Mouse (Mus musculus): Measurements from ENCODE around the gene L1td1. TPM values are rescaled to one million over a fixed set of nuclear protein-coding genes. Genes with fewer than 3 reads are reported as not detected.

L1td1 gene
- total and polyA plus RNA-seq, 2 experiments from 2014 or later: 0.19 to 1.0 TPM

GRCm38 (mm10) chr4:98693465-98694185 lies 32.9 kb upstream of the L1td1 start:
- no peaks in the 10 kb centered on the region for H3K27me3 ChIP-seq (ENCODE audit: insufficient read depth, low read length)
- H3K4me2 ChIP-seq (ENCODE audit: low read depth, low read length): no peak overlapping the region
- H3K9me3 ChIP-seq (ENCODE audit: low read length): no peaks in the 10 kb centered on the region
- no peaks in the 10 kb centered on the region for H3K36me3 ChIP-seq (ENCODE audit: insufficient read depth, low read length)
- no peak overlapping the region for H3K4me3 ChIP-seq (ENCODE audit: low read length)
- ATAC-seq (no peak), DNase-seq (ENCODE audit: low spot score) (no peak)
- TF ChIP-seq CTCF (IDR thresholded peaks at IDR 0.05; ENCODE audit: low read depth): no peak
- no peaks in the 10 kb centered on the region for H3K4me1 ChIP-seq (ENCODE audit: insufficient read depth, low read length)
- H3K9ac ChIP-seq (replicated peaks; ENCODE audit: low read length): no peak overlapping the region
- WGBS: 64% methylated on average over 9 of the region's 9 CpGs
- no peak overlapping the region for H3K27ac ChIP-seq

DNA sequence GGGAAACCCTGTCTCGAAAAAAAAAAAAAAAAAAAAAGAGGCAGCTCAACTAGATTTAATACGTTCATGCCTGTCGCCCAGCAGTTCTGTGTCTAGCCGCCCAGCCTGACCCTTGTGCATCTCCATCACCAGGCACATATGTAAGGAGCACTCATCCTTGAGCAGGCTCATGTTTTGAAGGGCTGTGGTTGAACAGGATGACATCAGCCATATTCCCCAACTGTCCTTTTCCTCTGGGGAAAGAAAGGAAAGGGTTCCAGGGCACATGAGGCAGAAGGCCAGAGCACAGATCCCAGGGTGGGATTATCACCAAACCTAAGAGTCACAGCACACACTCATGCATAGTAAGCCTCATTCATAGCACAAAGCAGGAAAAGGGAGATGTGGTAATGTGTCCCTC lies 28.6 kb upstream of the L1td1 start:
- Histone ChIP-seq H3K4me2 (ENCODE audit: low read depth, low read length) (no peak overlapping the region), H3K36me3 (ENCODE audit: insufficient read depth, low read length) (no peaks in the 10 kb centered on the region), H3K27me3 (ENCODE audit: insufficient read depth, low read length) (no peaks in the 10 kb centered on the region), H3K9me3 (ENCODE audit: low read length) (no peaks in the 10 kb centered on the region), H3K4me1 (ENCODE audit: insufficient read depth, low read length) (no peaks in the 10 kb centered on the region), H3K4me3 (ENCODE audit: low read length) (no peak overlapping the region), H3K9ac (replicated peaks; ENCODE audit: low read length) (no peak overlapping the region), H3K27ac (no peak overlapping the region)
- 75% methylated on average over 4 of the region's 4 CpGs for WGBS
- DNase-seq (ENCODE audit: low spot score) (no peak), ATAC-seq (no peak)
- TF ChIP-seq CTCF (IDR thresholded peaks at IDR 0.05; ENCODE audit: low read depth): no peak

GRCm38 (mm10) chr4:98698921-98699320 lies 27.6 kb upstream of the L1td1 start:
- H3K4me1 ChIP-seq (ENCODE audit: insufficient read depth, low read length): no peaks in the 10 kb centered on the region
- no peaks in the 10 kb centered on the region for H3K9me3 ChIP-seq (ENCODE audit: low read length)
- ATAC-seq: no peak
- H3K27ac ChIP-seq: no peak overlapping the region
- no peak overlapping the region for H3K4me2 ChIP-seq (ENCODE audit: low read depth, low read length)
- 68% methylated on average over 3 of the region's 3 CpGs for WGBS
- DNase-seq (ENCODE audit: low spot score): no peak
- H3K9ac ChIP-seq (replicated peaks; ENCODE audit: low read length): no peak overlapping the region
- H3K4me3 ChIP-seq (ENCODE audit: low read length): no peak overlapping the region
- H3K27me3 ChIP-seq (ENCODE audit: insufficient read depth, low read length): no peaks in the 10 kb centered on the region
- H3K36me3 ChIP-seq (ENCODE audit: insufficient read depth, low read length): no peaks in the 10 kb centered on the region
- no peak for TF ChIP-seq CTCF (IDR thresholded peaks at IDR 0.05; ENCODE audit: low read depth)

- Histone ChIP-seq H3K4me1 (ENCODE audit: insufficient read depth, low read length) (no peaks in the 10 kb centered on the region), H3K27me3 (ENCODE audit: insufficient read depth, low read length) (no peaks in the 10 kb centered on the region), H3K9ac (replicated peaks; ENCODE audit: low read length) (no peak overlapping the region), H3K4me3 (ENCODE audit: low read length) (no peak overlapping the region), H3K4me2 (ENCODE audit: low read depth, low read length) (no peak overlapping the region), H3K9me3 (ENCODE audit: low read length) (no peaks in the 10 kb centered on the region), H3K36me3 (ENCODE audit: insufficient read depth, low read length) (no peaks in the 10 kb centered on the region), H3K27ac (no peak overlapping the region)
- no peak for DNase-seq (ENCODE audit: low spot score)
- TF ChIP-seq CTCF (IDR thresholded peaks at IDR 0.05; ENCODE audit: low read depth): no peak
- WGBS: 91% methylated on average over 3 of the region's 3 CpGs
- no peak for ATAC-seq
Measured at GRCm38 (mm10) chr4:98700156-98700555, 26.4 kb upstream of the L1td1 start.

DNA sequence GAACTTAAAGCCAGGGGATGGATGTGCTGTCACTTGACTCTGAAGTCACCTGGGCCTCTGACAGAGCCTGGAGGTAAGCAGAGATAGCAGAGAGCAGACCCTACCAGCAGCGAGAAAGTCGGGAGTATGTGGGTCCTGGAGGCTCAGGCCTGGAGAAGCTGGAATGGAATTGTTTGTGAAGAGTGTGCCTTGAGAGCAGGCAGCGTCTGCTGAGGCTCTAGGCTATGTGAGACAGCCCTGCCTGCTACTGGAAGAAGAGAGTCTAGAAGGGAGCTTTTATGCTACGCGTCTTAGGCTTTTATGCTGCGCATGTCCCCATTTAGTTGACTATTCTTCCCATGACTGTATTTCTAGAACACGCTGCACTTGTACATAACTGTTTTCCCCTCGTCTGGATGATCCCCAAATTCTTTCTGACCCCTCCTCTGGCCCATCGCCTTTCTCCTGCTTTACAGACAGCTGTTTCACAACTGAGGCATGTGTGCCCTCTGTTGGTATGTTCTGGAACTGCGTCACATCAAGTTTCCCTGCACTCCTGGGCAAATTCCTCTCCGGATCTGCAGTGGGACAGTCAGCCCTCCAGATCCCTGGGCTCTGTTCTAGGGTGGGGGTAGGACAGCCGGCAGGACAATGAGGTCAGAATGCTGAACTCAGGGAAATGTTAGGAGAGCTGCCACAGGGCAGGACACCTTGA lies 24.2 kb upstream of the L1td1 start:
- Histone ChIP-seq H3K4me1 (ENCODE audit: insufficient read depth, low read length) (no peaks in the 10 kb centered on the region), H3K27me3 (ENCODE audit: insufficient read depth, low read length) (no peaks in the 10 kb centered on the region), H3K4me2 (ENCODE audit: low read depth, low read length) (peak overlapping the region; percentile 32; the same call in 1 of the 2 replicates), H3K4me3 (ENCODE audit: low read length) (no peak overlapping the region), H3K9me3 (ENCODE audit: low read length) (no peaks in the 10 kb centered on the region), H3K36me3 (ENCODE audit: insufficient read depth, low read length) (no peaks in the 10 kb centered on the region), H3K27ac (no peak overlapping the region), H3K9ac (replicated peaks; ENCODE audit: low read length) (no peak overlapping the region)
- TF ChIP-seq CTCF (IDR thresholded peaks at IDR 0.05; ENCODE audit: low read depth): peak; percentile 97
- WGBS: 23% methylated on average over 12 of the region's 12 CpGs
- ATAC-seq (peak; percentile 82), DNase-seq (ENCODE audit: low spot score) (peak; percentile 89)

DNA sequence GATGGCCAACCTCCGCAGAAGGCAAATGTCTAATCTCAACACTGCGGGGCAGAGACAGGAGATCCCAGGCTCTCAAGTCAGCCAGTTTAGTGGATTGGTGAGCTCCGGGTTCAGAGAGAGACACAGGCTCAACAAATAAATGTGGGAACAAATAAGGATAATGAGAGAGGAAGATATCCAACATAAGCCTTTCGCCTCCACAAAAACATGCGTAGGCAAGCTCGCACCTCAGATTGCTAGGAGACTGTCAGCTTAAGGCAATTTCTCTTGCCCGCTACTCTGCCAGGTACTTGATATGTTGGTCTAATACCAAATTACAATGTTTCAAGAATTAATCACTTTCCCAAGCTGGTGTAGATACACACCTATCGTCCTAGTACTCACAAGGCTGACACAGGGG lies 15.6 kb upstream of the L1td1 start:
- Histone ChIP-seq H3K4me3 (ENCODE audit: low read length) (no peak overlapping the region), H3K27me3 (ENCODE audit: insufficient read depth, low read length) (no peaks in the 10 kb centered on the region), H3K36me3 (ENCODE audit: insufficient read depth, low read length) (no peaks in the 10 kb centered on the region), H3K4me1 (ENCODE audit: insufficient read depth, low read length) (no peaks in the 10 kb centered on the region), H3K9me3 (ENCODE audit: low read length) (no peaks in the 10 kb centered on the region), H3K4me2 (ENCODE audit: low read depth, low read length) (no peak overlapping the region), H3K9ac (replicated peaks; ENCODE audit: low read length) (no peak overlapping the region), H3K27ac (no peak overlapping the region)
- ATAC-seq: no peak
- WGBS: 94% methylated on average over 8 of the region's 8 CpGs
- DNase-seq (ENCODE audit: low spot score): no peak
- TF ChIP-seq CTCF (IDR thresholded peaks at IDR 0.05; ENCODE audit: low read depth): no peak
